Mouse (Mus musculus): Measurements from ENCODE around the gene Rhot2.

- TF ChIP-seq CTCF (IDR thresholded peaks at IDR 0.05; ENCODE audit: extremely low read depth, insufficient read depth, insufficient read length, insufficient replicate concordance) (peak; percentile 53; the same call in 1 of the 2 replicates), POLR2A (IDR thresholded peaks at IDR 0.05; ENCODE audit: low read depth, low read length) (no peak)
Measured at GRCm38 (mm10) chr17:25813471-25813870, 31.2 kb downstream of the Rhot2 start.

Measured in spleen, adult 2 months (tissue).